Mouse (Mus musculus): ENCODE results near the gene Slc25a10.

Gene Slc25a10

GRCm38 (mm10) chr11:120539285-120540014 is 47.8 kb downstream of the Slc25a10 start:
- DNase-seq (ENCODE audit: low read depth, low spot score), result no peak

GRCm38 (mm10) chr11:120541907-120542306 is 50.3 kb downstream of the Slc25a10 start:
- DNase-seq (ENCODE audit: low read depth, low spot score), result peak; percentile 33

GRCm38 (mm10) chr11:120542376-120542775 is 50.7 kb downstream of the Slc25a10 start:
- DNase-seq (ENCODE audit: low read depth, low spot score), result no peak

- DNase-seq (ENCODE audit: low read depth, low spot score), result no peak
Observed at GRCm38 (mm10) chr11:120545964-120546363, 54.3 kb downstream of the Slc25a10 start.

GRCm38 (mm10) chr11:120547469-120547868 is 55.8 kb downstream of the Slc25a10 start:
- DNase-seq (ENCODE audit: low read depth, low spot score), result peak; percentile 71

- no peak for DNase-seq (ENCODE audit: low read depth, low spot score)
Observed at GRCm38 (mm10) chr11:120548214-120548613, 56.6 kb downstream of the Slc25a10 start.

- DNase-seq (ENCODE audit: low read depth, low spot score), result no peak
Observed at GRCm38 (mm10) chr11:120548786-120549167, 57.1 kb downstream of the Slc25a10 start.
